Mouse (Mus musculus) spleen, adult 2 months (tissue): ENCODE results near the gene Olfr98. TPM values are rescaled to one million over a fixed set of nuclear protein-coding genes. Genes with fewer than 3 reads are reported as not detected.

ENCODE experiments used
- DNase-seq, 2 experiments: peaks; one replicate each; pipeline versions ENCODE4 v3.0.0 to v3.0.0-alpha.2; 2012 to 2021; ENCODE audit warnings: low spot score in 2 of 2, low read depth in 1 of 2
- H3K27ac ChIP-seq: fragments of 200-500 bp; 2 replicates; pipeline ENCODE4 v1.5.1; 2012; ENCODE audit warnings: low read length, inconsistent platforms; ENCODE audit not compliant: insufficient read depth
- H3K27me3 ChIP-seq: fragments of 200-500 bp; 2 replicates; pipeline ENCODE4 v1.6.1; 2012; ENCODE audit warnings: mild to moderate bottlenecking, moderate library complexity, low read length, inconsistent platforms; ENCODE audit not compliant: control insufficient read depth, insufficient read depth
- H3K36me3 ChIP-seq: fragments of 200-500 bp; 2 replicates; pipeline ENCODE4 v1.6.1; 2012; ENCODE audit warnings: mild to moderate bottlenecking, low read length, inconsistent platforms; ENCODE audit not compliant: control insufficient read depth, insufficient read depth
- H3K4me1 ChIP-seq: fragments of 200-500 bp; 2 replicates; pipeline ENCODE4 v1.6.1; 2011; ENCODE audit warnings: inconsistent platforms; ENCODE audit not compliant: control insufficient read depth, insufficient read depth, insufficient read length
- H3K4me3 ChIP-seq: fragments of 200-500 bp; 2 replicates; pipeline ENCODE4 v1.5.1; 2011; ENCODE audit warnings: mild to moderate bottlenecking, inconsistent platforms; ENCODE audit not compliant: insufficient read depth, insufficient read length; ENCODE audit errors: extremely low read depth
- CTCF ChIP-seq: fragments of 200-500 bp; IDR thresholded peaks from 2 replicates; pipeline ENCODE4 v1.5.1; 2011; ENCODE audit warnings: mild to moderate bottlenecking, inconsistent platforms; ENCODE audit not compliant: insufficient read depth, insufficient read length, insufficient replicate concordance; ENCODE audit errors: extremely low read depth
- POLR2A ChIP-seq: fragments of 200-500 bp; IDR thresholded peaks from 2 replicates; pipeline ENCODE4 v1.6.1; 2011; ENCODE audit warnings: low read depth, low read length, inconsistent platforms
- WGBS: fragments of 180-500 bp; shearing (Covaris S2); methylation state at CpG from one replicate; pipeline ENCODE4 v1.1.7; 2018; 5-methylcytosine and 5-hydroxymethylcytosine counted together
- polyA plus RNA-seq: library from polyadenylated mRNA; depleted of rRNA; stranded (reverse); fragments of >200 nt; gene quantifications from 2 replicates; pipeline ENCODE4 v1.2.3, GENCODE M21; 2012; rRNA removed

Gene Olfr98
- polyA plus RNA-seq, 1 experiment: not detected

- Histone ChIP-seq H3K27ac (no peak overlapping the region), H3K4me3 (no peak overlapping the region), H3K4me1 (no peaks in the 10 kb centered on the region), H3K36me3 (no peaks in the 10 kb centered on the region), H3K27me3 (no peaks in the 10 kb centered on the region)
- 29% methylated on average over 1 of the region's 1 CpGs for WGBS
- no peak for DNase-seq
- TF ChIP-seq CTCF (no peak), POLR2A (no peak)
Measured at GRCm38 (mm10) chr17:37221879-37222278, 41.7 kb downstream of the Olfr98 start.

GRCm38 (mm10) chr17:37219846-37220245 is 43.7 kb downstream of the Olfr98 start, which contains the start of gene Olfr96:
Gene Olfr96, plus strand, starts transcription at chr17:37220146.
- H3K27ac ChIP-seq: no peak within 1 kb of the TSS
- WGBS: 58% methylated on average over 4 of the region's 4 CpGs
- TF ChIP-seq POLR2A: no peak
- TF ChIP-seq CTCF: no peak
- no peaks in the 10 kb centered on the region for H3K27me3 ChIP-seq
- no peak for DNase-seq
- H3K4me1 ChIP-seq: no peaks in the 10 kb centered on the region
- H3K4me3 ChIP-seq: no peak within 1 kb of the TSS
- H3K36me3 ChIP-seq: no peaks in the 10 kb centered on the region

DNA sequence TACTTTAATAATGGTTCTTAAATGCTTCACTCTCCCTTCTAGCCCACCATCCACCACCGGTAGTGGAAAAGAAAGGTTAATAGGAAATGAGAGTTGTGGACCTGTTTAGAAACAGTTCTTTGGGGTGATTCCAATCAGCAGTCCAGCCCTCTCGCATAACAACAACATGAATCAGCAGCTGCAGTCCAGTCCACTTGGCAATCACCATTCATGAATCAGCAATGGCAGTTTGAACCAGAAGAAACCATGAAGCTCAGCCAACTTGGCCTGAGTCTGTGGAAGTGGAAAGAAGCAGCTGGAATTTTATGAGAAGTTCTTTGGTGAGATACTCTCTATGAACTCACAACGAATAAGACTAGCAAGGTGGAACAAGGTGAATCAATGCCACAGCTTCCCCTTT is 45.1 kb downstream of the Olfr98 start:
- TF ChIP-seq CTCF (no peak), POLR2A (no peak)
- Histone ChIP-seq H3K36me3 (no peaks in the 10 kb centered on the region), H3K4me3 (no peak overlapping the region), H3K27me3 (no peaks in the 10 kb centered on the region), H3K27ac (no peak overlapping the region), H3K4me1 (no peaks in the 10 kb centered on the region)
- no peak for DNase-seq
- 78% methylated on average over 3 of the region's 3 CpGs for WGBS

GRCm38 (mm10) chr17:37213018-37213417 is 50.5 kb downstream of the Olfr98 start, which contains the start of gene Olfr95:
Gene Olfr95, minus strand, starts transcription at chr17:37213118.
- no peak within 1 kb of the TSS for H3K4me3 ChIP-seq
- 75% methylated on average over 3 of the region's 3 CpGs for WGBS

More at GRCm38 (mm10) chr17:37213018-37213417, 50.5 kb downstream of the Olfr98 start, which contains the start of gene Olfr95:
- Histone ChIP-seq H3K4me1 (no peaks in the 10 kb centered on the region), H3K27me3 (no peaks in the 10 kb centered on the region), H3K27ac (no peak within 1 kb of the TSS), H3K36me3 (no peaks in the 10 kb centered on the region)
- TF ChIP-seq CTCF (no peak), POLR2A (no peak)
- no peak for DNase-seq

Other genes with a start within 250 kb of the Olfr98 start
- not detected in 2 replicates for gene Mog, start 240.4 kb downstream of the Olfr98 start, polyA plus RNA-seq
- 28.7 and 29.7 TPM in 2 replicates for gene Gabbr1, start 217.8 kb downstream of the Olfr98 start, polyA plus RNA-seq
- 0.14 TPM in 1 of 2 replicates, not detected in the other for gene Olfr90, start 175.2 kb downstream of the Olfr98 start, polyA plus RNA-seq
- not detected in 2 replicates for gene Olfr91, start 165.5 kb downstream of the Olfr98 start, polyA plus RNA-seq
- gene Olfr92, start 143.7 kb downstream of the Olfr98 start, polyA plus RNA-seq: not detected in 2 replicates
- not detected in 2 replicates for gene Olfr93, start 102.3 kb downstream of the Olfr98 start, polyA plus RNA-seq
- gene Ubd, start 69.9 kb downstream of the Olfr98 start, polyA plus RNA-seq: 1.1 and 1.5 TPM in 2 replicates
- not detected in 2 replicates for gene Olfr94, start 62.8 kb downstream of the Olfr98 start, polyA plus RNA-seq
- not detected in 2 replicates for gene Olfr95, start 50.6 kb downstream of the Olfr98 start, polyA plus RNA-seq
- not detected in 2 replicates for gene Olfr96, start 43.6 kb downstream of the Olfr98 start, polyA plus RNA-seq
- gene Olfr97, start 26.4 kb downstream of the Olfr98 start, polyA plus RNA-seq: not detected in 2 replicates
- 27.0 and 27.4 TPM in 2 replicates for gene H2-M3, start 6.5 kb upstream of the Olfr98 start, polyA plus RNA-seq
- not detected in 2 replicates for gene Olfr99, start 19.7 kb upstream of the Olfr98 start, polyA plus RNA-seq
- gene Olfr101, start 40.6 kb upstream of the Olfr98 start, polyA plus RNA-seq: not detected in 2 replicates
- gene Olfr102, start 53.3 kb upstream of the Olfr98 start, polyA plus RNA-seq: not detected in 2 replicates
- gene Olfr103, start 75.9 kb upstream of the Olfr98 start, polyA plus RNA-seq: not detected in 2 replicates
- gene Olfr104-ps, start 95.8 kb upstream of the Olfr98 start, polyA plus RNA-seq: not detected in 2 replicates
- not detected in 2 replicates for gene Olfr105-ps, start 115.3 kb upstream of the Olfr98 start, polyA plus RNA-seq
- gene Olfr106-ps, start 126.6 kb upstream of the Olfr98 start, polyA plus RNA-seq: not detected in 2 replicates
- gene Olfr107, start 135.5 kb upstream of the Olfr98 start, polyA plus RNA-seq: not detected in 2 replicates
- gene Olfr108, start 181.7 kb upstream of the Olfr98 start, polyA plus RNA-seq: not detected in 2 replicates
- not detected in 2 replicates for gene Olfr109, start 195.2 kb upstream of the Olfr98 start, polyA plus RNA-seq
- gene H2-M2, start 219.8 kb upstream of the Olfr98 start, polyA plus RNA-seq: 2.7 and 4.5 TPM in 2 replicates
- 0.05 TPM in 1 of 2 replicates, not detected in the other for gene Olfr110, start 228.7 kb upstream of the Olfr98 start, polyA plus RNA-seq
- 0.27 and 0.29 TPM in 2 replicates for gene Olfr111, start 244.3 kb upstream of the Olfr98 start, polyA plus RNA-seq